In genomic region chr15:102747286-102747640, GRCm38 (mm10) we compare ENCODE assay signal across 8 mouse cellular contexts. TPM values are rescaled to one million over a fixed set of nuclear protein-coding genes. Genes with fewer than 3 reads are reported as not detected.
A peak's percentile ranks its signal among the peaks of the same experiment; 100 is the strongest.
DNase-seq lines count a peak whose midpoint lies in the region; ATAC-seq lines count a peak whose summit lies in the region.

No protein-coding gene starts in this region.

- no peak for DNase-seq in cerebellum, adult 11-12 months
- peak; percentile 22 for DNase-seq in CD4-positive, CD25-positive, alpha-beta regulatory T cell, adult 2 months (ENCODE audit: low read depth, low spot score)
- no peak for DNase-seq in forebrain, embryonic 11.5 days (ENCODE audit: low spot score)
- no peak for DNase-seq in embryo, embryonic 10 days (ENCODE audit: low spot score)

- peak overlapping the region; percentile 70 for H3K9ac ChIP-seq in forebrain, embryonic 11.5 days (ENCODE audit: low read length)
- peak overlapping the region; percentile 73 for H3K9ac ChIP-seq in limb, embryonic 13.5 days
- H3K9ac ChIP-seq in stomach, embryonic 15.5 days = no peak overlapping the region

- H3K9me3 ChIP-seq in forebrain, embryonic 11.5 days (ENCODE audit: control insufficient read depth, low read length) = no peaks in the 10 kb centered on the region
- no peaks in the 10 kb centered on the region for H3K9me3 ChIP-seq in limb, embryonic 13.5 days
- H3K9me3 ChIP-seq in stomach, embryonic 15.5 days = no peaks in the 10 kb centered on the region

- peak overlapping the region; percentile 66 for H3K27ac ChIP-seq in forebrain, embryonic 11.5 days (ENCODE audit: low read depth, low read length)
- no peak overlapping the region for H3K27ac ChIP-seq in limb, embryonic 13.5 days
- no peak overlapping the region for H3K27ac ChIP-seq in stomach, embryonic 15.5 days

- ATAC-seq in cerebellum, adult (ENCODE audit: insufficient number of reproducible peaks, low FRiP score, low TSS enrichment) = peak; percentile 2; the same call in 1 of the 2 replicates
- ATAC-seq in forebrain, embryonic 11.5 days (replicated peaks; ENCODE audit: low FRiP score) = no peak
- no peak for ATAC-seq in limb, embryonic 13.5 days (ENCODE audit: low FRiP score, low read depth)
- ATAC-seq in stomach, embryonic 15.5 days (ENCODE audit: insufficient read depth, low FRiP score, low read depth) = no peak
- ATAC-seq in inflammation-experienced regulatory T-cells, adult 6 months = no peak

- under 1% methylated on average over 20 of the region's 20 CpGs for WGBS in forebrain, embryonic 11.5 days
- 4% methylated on average over 20 of the region's 20 CpGs for WGBS in limb, embryonic 13.5 days
- WGBS in stomach, embryonic 15.5 days = 1% methylated on average over 20 of the region's 20 CpGs

- no peaks in the 10 kb centered on the region for H3K36me3 ChIP-seq in forebrain, embryonic 11.5 days (ENCODE audit: control insufficient read depth, insufficient read depth, low read length)
- no peaks in the 10 kb centered on the region for H3K36me3 ChIP-seq in limb, embryonic 13.5 days
- H3K36me3 ChIP-seq in stomach, embryonic 15.5 days = no peaks in the 10 kb centered on the region

- H3K4me2 ChIP-seq in forebrain, embryonic 11.5 days (ENCODE audit: low read depth, low read length, severe bottlenecking) = peak overlapping the region; percentile 86
- H3K4me2 ChIP-seq in limb, embryonic 13.5 days (replicated peaks) = peak overlapping the region; percentile 94
- peak overlapping the region; percentile 94 for H3K4me2 ChIP-seq in stomach, embryonic 15.5 days

- H3K27me3 ChIP-seq in forebrain, embryonic 11.5 days (ENCODE audit: control insufficient read depth, insufficient read depth, low read length) = peaks cover 71% of the 10 kb centered on the region
- H3K27me3 ChIP-seq in limb, embryonic 13.5 days = peaks cover 59% of the 10 kb centered on the region
- H3K27me3 ChIP-seq in stomach, embryonic 15.5 days (replicated peaks) = peaks cover 80% of the 10 kb centered on the region

- peak overlapping the region; percentile 38 for H3K4me3 ChIP-seq in forebrain, embryonic 11.5 days (ENCODE audit: low read depth, low read length)
- H3K4me3 ChIP-seq in limb, embryonic 13.5 days = peak overlapping the region; percentile 59
- H3K4me3 ChIP-seq in stomach, embryonic 15.5 days (replicated peaks) = peak overlapping the region; percentile 47

- H3K4me1 ChIP-seq in forebrain, embryonic 11.5 days (replicated peaks; ENCODE audit: control insufficient read depth, insufficient read depth, low read length) = peaks cover 32% of the 10 kb centered on the region
- peaks cover 57% of the 10 kb centered on the region for H3K4me1 ChIP-seq in limb, embryonic 13.5 days
- peaks cover 14% of the 10 kb centered on the region for H3K4me1 ChIP-seq in stomach, embryonic 15.5 days

RNA-seq across cellular contexts. Expression of gene Calcoco1, which starts 25.3 kb away (rescaled TPM):
- 30.4 and 31.1 TPM in 2 replicates for polyA plus RNA-seq in forebrain, embryonic 11.5 days (2014; fragmentation: Nextera tagmentation; extraction: Ambion mirVana)
- polyA plus RNA-seq in limb, embryonic 13.5 days (2015; fragmentation: Nextera tagmentation; extraction: Ambion mirVana) = 57.7 and 58.3 TPM in 2 replicates
- 29.9 and 33.5 TPM in 2 replicates for polyA plus RNA-seq in stomach, embryonic 15.5 days (2015; fragmentation: Nextera tagmentation; extraction: Ambion mirVana)
- 10 to 100 TPM; 22.0 to 43.9 (median 37.8) TPM for polyA plus RNA-seq in inflammation-experienced regulatory T-cells, adult 6 months (2017; shearing (Covaris generic))
